Mouse (Mus musculus) stomach, embryonic 16.5 days (tissue): ENCODE measurements around the gene Ube2i. TPM values are rescaled to one million over a fixed set of nuclear protein-coding genes. Genes with fewer than 3 reads are reported as not detected.
A peak's percentile ranks its signal among the peaks of the same experiment; 100 is the strongest.

Experiments used
- ATAC-seq: fragments of 200-750 bp; cut with Nextera tagmentation; 2 replicates; pipeline ENCODE4 v1.8.0; 2017; ENCODE audit warnings: moderate number of reproducible peaks, moderate TSS enrichment; ENCODE audit not compliant: insufficient read depth, low FRiP score
- H3K27ac ChIP-seq: fragments of 300-500 bp; sonication (generic); 2 replicates; pipeline ENCODE4 v1.5.1; 2014; ENCODE audit warnings: low read length
- H3K27me3 ChIP-seq: fragments of 300-500 bp; sonication (generic); 2 replicates; pipeline ENCODE4 v1.6.1; 2014; ENCODE audit warnings: low read length, control low read depth, mixed read lengths; ENCODE audit not compliant: control insufficient read depth, insufficient read depth
- H3K36me3 ChIP-seq: fragments of 300-500 bp; sonication (generic); 2 replicates; pipeline ENCODE4 v1.6.1; 2014; ENCODE audit warnings: low read length; ENCODE audit not compliant: control insufficient read depth, insufficient read depth
- H3K4me1 ChIP-seq: fragments of 300-500 bp; sonication (generic); 2 replicates; pipeline ENCODE4 v1.6.1; 2014; ENCODE audit warnings: low read length, control low read depth, mixed read lengths; ENCODE audit not compliant: control insufficient read depth, insufficient read depth
- H3K4me2 ChIP-seq: fragments of 300-500 bp; sonication (generic); 2 replicates; pipeline ENCODE4 v1.6.1; 2014; ENCODE audit warnings: low read depth, low read length, mixed read lengths
- H3K4me3 ChIP-seq: fragments of 300-500 bp; sonication (generic); replicated peaks from 2 replicates; pipeline ENCODE4 v1.5.1; 2014; ENCODE audit warnings: mild to moderate bottlenecking, low read length
- H3K9ac ChIP-seq: fragments of 300-500 bp; sonication (generic); 2 replicates; pipeline ENCODE4 v1.6.1; 2014; ENCODE audit warnings: low read length
- H3K9me3 ChIP-seq: fragments of 300-500 bp; sonication (generic); replicated peaks from 2 replicates; pipeline ENCODE4 v1.6.1; 2016; ENCODE audit warnings: low read length, control low read depth; ENCODE audit not compliant: control insufficient read depth
- WGBS: fragments of 180-500 bp; shearing (Covaris S2); extraction: QIAGEN DNeasy Blood & Tissue Kit; methylation state at CpG from one replicate; pipeline ENCODE4 v1.1.7; 2014; 5-methylcytosine and 5-hydroxymethylcytosine counted together
- polyA plus RNA-seq: library from polyadenylated mRNA; unstranded; fragments of >200 nt; fragmentation: Nextera tagmentation; extraction: Ambion mirVana; gene quantifications from 2 replicates; pipeline ENCODE4 v1.2.1, GENCODE M21; 2015

The Ube2i gene
- polyA plus RNA-seq = 441 and 478 TPM in 2 replicates

GRCm38 (mm10) chr17:25274571-25275346 is at the start of gene Ube2i:
TSS of gene Ube2i (minus strand) at chr17:25274622.
- ATAC-seq = no peak
- peak within 1 kb of the TSS; percentile 56 for H3K4me2 ChIP-seq

GRCm38 (mm10) chr17:25322930-25323329 is 48.5 kb upstream of the Ube2i start:
- no peaks in the 10 kb centered on the region for H3K36me3 ChIP-seq
- no peak overlapping the region for H3K27ac ChIP-seq
- WGBS = 21% methylated on average over 2 of the region's 2 CpGs
- no peaks in the 10 kb centered on the region for H3K4me1 ChIP-seq
- ATAC-seq = no peak
- H3K4me2 ChIP-seq = no peak overlapping the region
- H3K9ac ChIP-seq = no peak overlapping the region
- no peak overlapping the region for H3K4me3 ChIP-seq
- H3K27me3 ChIP-seq = no peaks in the 10 kb centered on the region
- no peaks in the 10 kb centered on the region for H3K9me3 ChIP-seq

More at GRCm38 (mm10) chr17:25274571-25275346, at the start of gene Ube2i:
- peak within 1 kb of the TSS; percentile 99 for H3K27ac ChIP-seq
- peaks cover 15% of the 10 kb centered on the region for H3K4me1 ChIP-seq
- peak within 1 kb of the TSS; percentile 94 for H3K4me3 ChIP-seq
- H3K9ac ChIP-seq = peak within 1 kb of the TSS; percentile 100
- no peaks in the 10 kb centered on the region for H3K27me3 ChIP-seq
- H3K36me3 ChIP-seq = no peaks in the 10 kb centered on the region
- H3K9me3 ChIP-seq = no peaks in the 10 kb centered on the region
- 78% methylated on average over 9 of the region's 9 CpGs for WGBS

DNA sequence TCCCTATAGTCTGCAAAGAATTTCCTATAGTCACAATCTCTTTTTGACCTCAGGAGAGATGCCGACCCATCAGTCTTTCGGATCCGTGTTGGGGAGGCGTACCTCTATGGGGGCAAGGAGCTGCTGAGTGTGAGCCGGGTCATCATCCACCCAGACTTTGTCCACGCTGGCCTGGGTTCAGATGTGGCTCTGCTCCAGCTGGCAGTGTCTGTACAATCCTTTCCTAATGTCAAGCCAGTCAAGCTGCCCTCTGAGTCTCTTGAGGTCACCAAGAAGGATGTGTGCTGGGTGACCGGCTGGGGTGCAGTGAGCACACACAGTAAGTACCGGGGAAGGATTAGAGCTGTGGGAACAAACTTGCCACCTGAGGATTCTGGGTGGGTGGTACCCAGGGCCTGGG is 46.4 kb upstream of the Ube2i start:
- H3K9ac ChIP-seq = no peak overlapping the region
- H3K4me3 ChIP-seq = no peak overlapping the region
- no peaks in the 10 kb centered on the region for H3K27me3 ChIP-seq
- no peak overlapping the region for H3K27ac ChIP-seq
- 83% methylated on average over 8 of the region's 8 CpGs for WGBS
- H3K36me3 ChIP-seq = no peaks in the 10 kb centered on the region
- no peak for ATAC-seq
- H3K9me3 ChIP-seq = no peaks in the 10 kb centered on the region
- H3K4me2 ChIP-seq = no peak overlapping the region
- H3K4me1 ChIP-seq = no peaks in the 10 kb centered on the region

DNA sequence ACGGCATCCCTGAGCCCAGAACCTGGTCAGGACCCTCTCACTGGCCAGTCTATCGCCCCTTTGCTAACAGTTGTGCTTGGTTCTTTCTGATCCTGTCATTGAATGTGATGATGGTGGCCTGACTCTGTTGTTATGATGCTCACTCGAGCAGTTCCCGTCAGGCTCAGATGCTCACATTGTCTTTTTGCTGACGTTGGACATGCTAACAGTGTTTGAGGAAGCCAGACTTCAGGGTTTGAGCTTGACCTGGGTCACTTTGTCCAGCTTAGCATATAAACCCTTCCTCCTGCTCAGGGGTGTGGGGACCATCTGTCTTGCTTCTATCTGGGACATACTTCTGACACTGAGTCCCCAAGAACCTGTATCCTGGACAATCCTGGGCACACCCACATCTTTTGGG is 43.9 kb upstream of the Ube2i start, which contains the start of gene Prss29:
Prss29 (plus strand) TSS at position 301 of the 400 bp plus-strand sequence.
- ATAC-seq = no peak
- no peaks in the 10 kb centered on the region for H3K9me3 ChIP-seq
- WGBS = 66% methylated on average over 5 of the region's 5 CpGs

DNA sequence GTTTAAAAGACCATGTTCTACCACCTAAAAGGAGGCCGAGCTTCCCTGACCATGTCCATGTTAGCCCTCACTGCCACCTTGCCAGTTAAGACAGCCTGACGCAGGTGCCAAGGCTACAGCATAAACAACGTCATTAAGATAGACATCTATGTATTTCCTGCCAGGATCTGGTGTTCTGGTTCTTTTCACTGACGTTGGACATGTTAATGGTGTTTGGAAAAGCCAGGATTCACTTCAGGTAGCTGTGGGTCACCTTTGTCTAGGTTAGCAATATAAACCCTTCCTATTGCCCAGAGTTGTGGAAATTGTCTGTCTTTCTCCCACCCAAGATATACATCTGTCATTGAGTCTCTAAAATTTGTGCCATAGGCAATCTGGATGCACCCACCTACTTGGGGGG is 33.9 kb upstream of the Ube2i start, which contains the start of gene Prss28:
Prss28 (plus strand) TSS at position 301 of the 400 bp plus-strand sequence.
- H3K36me3 ChIP-seq = no peaks in the 10 kb centered on the region
- H3K27me3 ChIP-seq = no peaks in the 10 kb centered on the region
- 51% methylated on average over 4 of the region's 4 CpGs for WGBS
- H3K9ac ChIP-seq = no peak within 1 kb of the TSS
- no peak within 1 kb of the TSS for H3K4me2 ChIP-seq
- H3K4me1 ChIP-seq = no peaks in the 10 kb centered on the region
- no peaks in the 10 kb centered on the region for H3K9me3 ChIP-seq
- no peak within 1 kb of the TSS for H3K4me3 ChIP-seq
- ATAC-seq = no peak
- no peak within 1 kb of the TSS for H3K27ac ChIP-seq

More for the DNA sequence above, 43.9 kb upstream of the Ube2i start, which contains the start of gene Prss29:
- H3K27ac ChIP-seq = no peak within 1 kb of the TSS
- H3K4me3 ChIP-seq = no peak within 1 kb of the TSS
- H3K36me3 ChIP-seq = no peaks in the 10 kb centered on the region
- no peak within 1 kb of the TSS for H3K9ac ChIP-seq
- no peak within 1 kb of the TSS for H3K4me2 ChIP-seq
- H3K4me1 ChIP-seq = no peaks in the 10 kb centered on the region
- no peaks in the 10 kb centered on the region for H3K27me3 ChIP-seq

GRCm38 (mm10) chr17:25298094-25298493 is 23.7 kb upstream of the Ube2i start, which contains the start of gene Prss34:
TSS of gene Prss34 (plus strand) at chr17:25298394.
- Histone ChIP-seq H3K4me3 (no peak within 1 kb of the TSS), H3K36me3 (no peaks in the 10 kb centered on the region), H3K4me2 (no peak within 1 kb of the TSS), H3K9me3 (no peaks in the 10 kb centered on the region), H3K4me1 (no peaks in the 10 kb centered on the region), H3K9ac (no peak within 1 kb of the TSS), H3K27me3 (no peaks in the 10 kb centered on the region), H3K27ac (no peak within 1 kb of the TSS)
- WGBS = 76% methylated on average over 5 of the region's 5 CpGs
- ATAC-seq = no peak

GRCm38 (mm10) chr17:25294111-25294510 is 19.7 kb upstream of the Ube2i start:
- 42% methylated on average over 1 of the region's 1 CpGs for WGBS
- ATAC-seq = no peak
- no peak overlapping the region for H3K4me3 ChIP-seq
- H3K4me1 ChIP-seq = no peaks in the 10 kb centered on the region
- H3K27me3 ChIP-seq = no peaks in the 10 kb centered on the region
- no peak overlapping the region for H3K27ac ChIP-seq
- H3K4me2 ChIP-seq = no peak overlapping the region
- no peaks in the 10 kb centered on the region for H3K36me3 ChIP-seq
- H3K9ac ChIP-seq = no peak overlapping the region
- no peaks in the 10 kb centered on the region for H3K9me3 ChIP-seq

GRCm38 (mm10) chr17:25293495-25293894 is 19.1 kb upstream of the Ube2i start:
- H3K27me3 ChIP-seq = no peaks in the 10 kb centered on the region

GRCm38 (mm10) chr17:25290411-25290810 is 16.0 kb upstream of the Ube2i start:
- no peaks in the 10 kb centered on the region for H3K4me1 ChIP-seq
- H3K9ac ChIP-seq = no peak overlapping the region
- no peaks in the 10 kb centered on the region for H3K36me3 ChIP-seq
- H3K4me3 ChIP-seq = no peak overlapping the region
- H3K27me3 ChIP-seq = no peaks in the 10 kb centered on the region
- H3K4me2 ChIP-seq = no peak overlapping the region
- H3K27ac ChIP-seq = no peak overlapping the region
- WGBS = 19% methylated on average over 4 of the region's 4 CpGs
- no peak for ATAC-seq
- no peaks in the 10 kb centered on the region for H3K9me3 ChIP-seq

More at GRCm38 (mm10) chr17:25293495-25293894, 19.1 kb upstream of the Ube2i start:
- no peak overlapping the region for H3K4me3 ChIP-seq
- 56% methylated on average over 5 of the region's 5 CpGs for WGBS
- H3K9me3 ChIP-seq = no peaks in the 10 kb centered on the region
- no peak overlapping the region for H3K27ac ChIP-seq
- no peak overlapping the region for H3K9ac ChIP-seq
- no peaks in the 10 kb centered on the region for H3K4me1 ChIP-seq
- H3K4me2 ChIP-seq = no peak overlapping the region
- no peak for ATAC-seq
- no peaks in the 10 kb centered on the region for H3K36me3 ChIP-seq
